Mouse (Mus musculus): ENCODE data around the gene Grm8. TPM values are rescaled to one million over a fixed set of nuclear protein-coding genes. Genes with fewer than 3 reads are reported as not detected.
"Not testable (repeated sequence)": the region's sequence is repeated elsewhere in the genome, so short reads cannot be mapped to it uniquely, and the experiment has no call there.

The Grm8 gene
- polyA plus RNA-seq, 1 experiment = not detected

GRCm38 (mm10) chr6:27887922-27888321 lies 247.1 kb downstream of the Grm8 start:
- DNase-seq (ENCODE audit: low spot score) = no peak

- no peak for DNase-seq (ENCODE audit: low spot score)
These were observed 249.2 kb downstream of the Grm8 start for GRCm38 (mm10) chr6:27885786-27886185.

DNA sequence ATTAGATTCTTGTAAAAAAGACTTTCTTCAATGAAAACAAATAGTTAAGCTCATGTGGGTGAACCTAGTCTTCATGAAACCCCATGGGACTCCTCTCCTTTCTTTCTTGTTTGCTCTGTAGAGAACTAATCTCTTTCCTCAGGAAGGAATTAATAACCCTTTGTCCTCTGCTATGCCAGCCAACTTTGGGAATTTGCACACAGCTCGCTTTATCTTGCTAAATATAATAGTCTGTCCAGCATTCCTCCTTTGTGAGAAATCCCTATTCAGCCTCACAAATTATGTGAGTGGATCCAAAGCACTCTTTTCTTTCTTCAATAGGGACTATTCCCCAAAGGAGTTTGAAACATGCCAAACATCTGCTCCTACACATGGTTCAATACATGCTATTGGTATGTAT lies 285.3 kb downstream of the Grm8 start:
- no peak for DNase-seq (ENCODE audit: low spot score)

- DNase-seq (ENCODE audit: low spot score) = no peak
These were observed 298.8 kb downstream of the Grm8 start for GRCm38 (mm10) chr6:27836159-27836558.

DNA sequence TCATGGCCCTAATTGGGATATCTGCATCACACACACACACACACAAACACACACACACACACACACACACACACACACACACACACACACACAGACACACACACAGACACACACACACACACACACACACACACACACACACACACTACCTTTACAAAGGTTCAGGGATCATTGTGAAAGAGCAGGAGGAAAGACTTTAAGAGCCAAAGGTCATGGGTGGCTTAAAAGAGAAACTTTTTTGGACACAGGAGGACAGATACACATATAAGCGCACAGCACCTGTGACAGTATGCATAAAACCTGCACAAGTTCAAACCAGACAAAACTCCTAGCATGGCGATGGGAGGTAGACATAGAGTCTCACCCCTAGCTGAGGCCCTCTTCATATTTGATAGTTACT lies 315.2 kb downstream of the Grm8 start:
- not testable (repeated sequence) for DNase-seq (ENCODE audit: low spot score)

DNA sequence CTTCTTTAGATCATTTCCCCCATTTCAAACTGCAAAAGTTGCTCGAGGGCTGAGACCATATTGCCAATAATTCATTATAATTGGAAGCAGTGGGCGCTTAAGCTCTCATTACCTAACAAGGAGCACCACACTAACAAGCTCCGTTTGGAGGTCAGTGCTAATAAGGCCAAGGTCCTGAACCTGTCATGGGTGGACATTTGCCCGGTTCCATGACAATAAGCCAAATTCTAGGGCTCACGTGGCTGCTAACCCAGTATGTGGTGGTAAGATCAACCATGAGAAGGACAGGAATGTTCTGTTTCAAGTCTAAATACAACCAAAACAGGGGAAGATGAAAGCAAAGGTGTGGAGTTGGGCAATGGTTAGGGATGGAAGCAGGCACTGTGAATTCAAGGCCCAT lies 322.2 kb downstream of the Grm8 start:
- no peak for DNase-seq (ENCODE audit: low spot score)

DNA sequence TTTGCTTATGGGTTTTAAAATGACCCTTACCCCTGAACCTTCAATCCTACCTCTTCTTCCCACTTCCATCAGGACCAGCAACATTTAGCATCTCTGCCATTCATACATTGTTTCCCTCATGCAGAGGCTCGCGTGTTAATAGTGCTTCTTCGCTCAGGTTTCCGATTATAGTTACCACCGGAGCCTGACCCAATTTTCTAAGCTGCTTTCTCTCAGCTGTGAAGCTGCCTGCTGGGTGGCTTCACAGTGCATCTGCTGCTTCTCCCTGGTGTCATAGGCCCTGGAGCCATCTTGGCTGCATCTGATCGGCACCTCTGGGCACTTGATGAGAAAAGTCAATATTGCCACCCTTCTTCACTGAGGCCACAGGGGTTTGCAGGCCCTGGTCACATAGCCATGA lies 325.0 kb downstream of the Grm8 start:
- no peak for DNase-seq (ENCODE audit: low spot score)

DNA sequence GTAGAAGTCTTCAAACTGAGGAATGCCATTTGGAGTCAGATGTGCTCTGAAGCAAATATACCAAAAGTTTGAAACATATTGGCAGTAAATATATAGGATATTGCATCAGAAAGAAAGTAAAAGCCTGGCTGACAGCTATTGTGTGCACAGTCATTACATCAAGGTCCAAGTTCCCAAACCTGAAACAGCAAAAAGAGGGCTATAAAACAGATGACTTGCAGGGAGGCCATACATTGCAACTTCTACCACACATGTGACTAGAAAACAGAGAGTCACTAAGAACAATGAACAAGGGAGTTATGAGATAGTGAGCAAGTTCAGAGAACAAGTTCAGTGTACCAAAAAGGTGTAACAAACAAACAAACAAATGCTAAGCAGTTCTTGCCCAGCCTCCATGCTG lies 328.2 kb downstream of the Grm8 start:
- DNase-seq (ENCODE audit: low spot score) = no peak

- DNase-seq (ENCODE audit: low spot score) = no peak
These were observed 334.0 kb downstream of the Grm8 start for GRCm38 (mm10) chr6:27800881-27801572.

GRCm38 (mm10) chr6:27798735-27799134 lies 336.2 kb downstream of the Grm8 start:
- no peak for DNase-seq (ENCODE audit: low spot score)

- DNase-seq (ENCODE audit: low spot score) = no peak
These were observed 345.4 kb downstream of the Grm8 start for GRCm38 (mm10) chr6:27789566-27789965.

DNA sequence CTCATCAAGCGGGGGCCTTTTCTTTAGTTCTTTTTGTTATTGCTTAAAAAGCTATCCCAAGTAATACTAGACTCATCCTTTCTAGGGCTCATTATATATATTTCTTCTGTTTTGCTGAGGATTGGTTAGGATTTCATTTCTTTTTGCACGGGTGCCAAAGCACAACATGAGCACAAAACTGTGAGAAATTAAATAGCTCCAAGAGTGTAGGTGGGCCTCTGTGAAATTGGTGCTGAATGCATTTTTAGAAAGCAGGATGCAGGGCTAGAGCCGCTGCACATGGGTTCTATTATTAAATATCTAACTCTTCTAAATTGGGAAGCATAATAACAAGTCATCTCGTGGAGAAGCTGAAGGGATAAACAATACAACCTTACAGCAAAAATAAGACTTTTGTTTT lies 345.8 kb downstream of the Grm8 start:
- DNase-seq (ENCODE audit: low spot score) = no peak

- DNase-seq (ENCODE audit: low spot score) = no peak
These were observed 352.7 kb downstream of the Grm8 start for GRCm38 (mm10) chr6:27782251-27782650.

DNA sequence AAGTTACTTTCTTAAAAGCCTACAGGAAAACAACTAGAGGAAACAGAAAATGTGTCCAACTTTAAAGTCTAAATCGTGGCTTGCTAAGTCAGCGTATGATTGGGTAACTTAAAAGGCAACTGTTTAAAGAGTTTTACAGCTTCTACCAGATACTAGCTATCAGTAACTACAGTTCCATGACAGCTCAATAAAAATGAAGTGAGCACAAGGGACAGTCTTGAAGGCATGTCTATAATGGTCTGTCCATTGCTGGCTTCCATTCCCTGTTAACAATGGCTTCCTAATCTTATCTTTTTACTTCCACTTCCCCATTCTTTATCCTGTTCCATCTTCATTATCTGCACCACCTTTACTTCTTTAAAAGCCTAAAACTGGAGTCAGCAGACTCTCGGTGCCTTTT lies 353.6 kb downstream of the Grm8 start:
- no peak for DNase-seq (ENCODE audit: low spot score)

GRCm38 (mm10) chr6:27775646-27776271 lies 359.2 kb downstream of the Grm8 start:
- no peak for DNase-seq (ENCODE audit: low spot score)

DNA sequence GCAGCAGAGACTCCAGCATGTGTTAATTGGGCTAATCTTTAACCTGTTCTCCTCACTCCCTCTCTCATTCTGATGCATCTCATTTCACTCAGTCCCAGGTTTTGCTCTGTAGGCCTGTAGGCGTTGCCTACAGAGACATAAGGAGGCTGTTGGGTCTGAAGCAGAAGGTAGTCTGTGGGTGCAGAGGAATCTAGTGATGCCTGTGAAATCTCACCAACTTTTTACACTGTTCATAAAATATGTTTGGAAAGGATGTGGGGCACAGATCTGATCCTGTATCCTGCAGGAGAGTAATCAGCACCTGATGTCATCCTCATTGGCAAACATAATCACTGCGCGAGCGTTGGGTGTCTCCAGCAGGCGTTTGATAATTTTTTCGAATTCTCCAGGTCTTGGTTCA lies 372.9 kb downstream of the Grm8 start:
- DNase-seq (ENCODE audit: low spot score) = no peak

GRCm38 (mm10) chr6:27753290-27753829 lies 381.6 kb downstream of the Grm8 start:
- DNase-seq (ENCODE audit: low spot score) = no peak

DNA sequence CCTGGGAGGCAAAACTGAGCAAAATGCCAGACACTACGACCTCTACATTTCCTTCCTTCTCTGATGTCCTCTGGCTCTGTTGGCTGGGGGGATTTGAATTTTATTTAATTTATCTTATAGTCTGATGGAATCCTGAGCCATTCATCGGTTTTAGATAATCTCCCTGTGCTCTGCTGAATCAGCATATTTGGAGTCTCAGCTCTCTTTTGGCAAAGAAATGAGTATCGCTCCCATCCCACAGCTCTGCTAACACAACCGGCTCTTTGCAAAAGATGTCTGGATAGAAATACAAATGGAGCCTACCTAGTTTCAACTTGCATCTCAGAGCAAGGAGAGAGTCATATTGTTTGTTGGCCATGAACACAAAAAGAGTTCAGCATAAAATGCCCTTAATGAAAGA lies 388.5 kb downstream of the Grm8 start:
- DNase-seq (ENCODE audit: low spot score) = no peak

DNA sequence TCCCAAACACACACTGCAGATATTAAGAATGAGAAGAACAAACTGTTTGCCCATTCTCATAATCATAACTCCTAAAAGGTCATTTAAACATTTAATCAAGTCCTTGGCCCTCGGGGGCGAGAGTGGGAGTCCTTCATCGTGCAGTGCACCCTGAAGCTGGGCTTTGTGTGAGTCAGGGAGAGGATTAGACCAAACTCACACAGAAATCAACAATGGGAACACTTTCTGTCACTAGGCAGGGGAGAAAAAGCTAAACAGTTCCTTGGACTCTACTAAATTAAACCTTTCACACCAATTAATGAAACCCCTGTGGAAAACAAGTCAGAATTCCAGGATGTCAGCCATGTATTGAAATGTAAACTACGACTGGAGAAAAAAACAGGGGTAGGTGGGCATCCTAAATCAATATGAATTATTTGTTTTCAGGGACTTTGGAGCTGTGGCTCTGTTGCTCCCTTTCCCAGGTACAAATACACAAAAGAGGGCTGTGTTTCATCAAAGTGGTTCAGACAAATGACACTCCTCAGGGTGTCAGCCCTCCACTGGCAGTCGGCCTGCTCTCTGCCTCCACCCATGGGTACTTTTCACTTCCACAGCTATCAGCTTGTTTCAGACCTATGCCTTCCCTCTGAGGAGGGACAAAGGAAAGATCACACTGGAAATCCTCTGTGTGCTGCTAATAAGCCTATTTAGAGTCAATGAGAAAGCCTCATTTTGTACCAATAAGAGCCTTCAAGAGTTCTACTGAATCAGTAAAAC lies 389.1 kb downstream of the Grm8 start:
- DNase-seq (ENCODE audit: low spot score) = no peak

DNA sequence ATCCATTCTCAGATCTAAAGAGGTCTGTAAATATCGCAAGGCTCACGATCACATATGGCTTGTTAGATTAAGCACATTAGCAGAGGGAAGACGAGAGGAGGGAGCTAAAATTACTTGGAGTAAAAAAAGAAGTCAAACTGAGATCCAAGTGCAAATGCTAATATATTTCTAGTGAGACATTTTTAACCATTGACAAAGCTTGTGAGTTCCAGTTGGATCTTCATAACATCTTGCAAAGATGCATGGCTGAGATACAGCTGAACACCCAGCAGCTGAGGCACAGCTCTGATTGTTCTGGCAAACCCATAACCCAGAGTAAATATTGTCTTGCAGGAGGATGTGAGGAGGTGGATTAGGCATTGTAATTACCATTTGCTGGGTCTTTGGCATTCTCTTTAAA lies 445.6 kb downstream of the Grm8 start:
- no peak for DNase-seq (ENCODE audit: low spot score)

DNA sequence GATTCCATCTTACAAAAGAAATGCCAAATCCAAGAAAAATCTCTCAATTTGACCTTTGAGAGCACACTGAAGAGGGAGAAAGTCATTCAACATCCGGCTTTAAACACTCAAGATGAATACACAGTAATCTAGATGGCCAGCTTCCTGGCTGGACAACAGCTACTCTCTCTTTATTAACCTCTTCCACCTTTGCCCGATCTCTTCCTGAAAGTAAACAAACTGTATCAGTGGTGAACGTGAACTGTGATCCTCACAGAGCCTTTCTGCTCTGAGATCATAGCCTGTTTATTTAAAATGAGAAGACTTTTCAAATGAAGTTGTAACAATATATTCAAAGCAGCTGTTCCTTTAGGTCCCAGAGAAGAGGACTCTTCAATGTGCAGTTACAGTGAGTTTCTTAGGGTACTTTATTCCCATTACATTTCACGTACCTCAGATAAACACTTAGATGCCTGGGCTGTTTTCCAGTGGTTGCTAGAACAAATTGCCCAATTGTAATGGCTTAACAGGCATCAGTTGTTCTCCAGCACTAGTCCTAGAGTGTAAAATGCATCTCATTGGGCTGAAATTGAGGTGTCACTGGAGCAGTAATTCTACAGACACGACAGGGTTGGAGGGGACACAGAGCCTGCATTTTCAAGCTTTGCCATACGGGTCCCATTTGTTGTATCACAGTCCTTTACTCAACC lies 473.1 kb downstream of the Grm8 start:
- no peak for DNase-seq (ENCODE audit: low spot score)

DNA sequence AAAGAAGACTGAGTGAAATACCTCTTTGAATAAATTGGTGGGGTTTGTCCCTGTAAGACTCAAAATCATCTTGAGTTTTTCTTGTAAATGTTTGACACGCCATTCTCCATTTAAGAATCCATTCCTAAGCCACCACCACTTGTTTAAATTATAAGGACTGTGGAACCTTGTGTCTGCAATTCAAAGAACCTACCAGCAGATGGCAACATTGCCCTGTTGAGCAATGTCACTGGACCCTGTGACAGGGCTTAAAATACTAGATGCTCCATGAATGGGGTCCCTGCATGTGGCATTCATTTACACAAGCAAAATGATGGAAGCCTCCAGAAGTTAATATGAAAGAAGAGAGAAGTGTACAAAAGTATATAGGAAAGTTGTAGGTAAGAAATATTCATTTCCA lies 477.5 kb downstream of the Grm8 start:
- DNase-seq (ENCODE audit: low spot score) = no peak
